ENCODE assay signal across 31 mouse cellular contexts in the genomic region with DNA sequence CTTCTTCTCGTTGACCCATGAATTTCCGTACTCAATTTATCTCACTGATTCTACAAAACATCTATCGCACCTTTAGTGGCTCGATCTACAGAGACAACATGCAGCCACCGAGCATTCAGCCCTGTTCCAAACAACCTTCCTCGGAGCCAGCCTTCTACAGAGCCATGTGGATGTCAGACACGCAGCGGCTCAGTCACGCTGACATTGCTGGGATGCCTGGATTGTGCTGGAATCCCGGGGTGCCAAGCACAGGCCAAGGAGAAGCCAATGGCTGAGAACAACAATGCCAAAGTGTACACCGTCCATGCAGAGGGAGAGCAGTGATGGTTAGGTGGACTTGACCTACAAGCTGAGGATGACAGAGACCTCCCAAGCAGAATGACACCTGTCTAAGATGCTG. TPM values are rescaled to one million over a fixed set of nuclear protein-coding genes. Genes with fewer than 3 reads are reported as not detected.
DNase-seq lines count a peak whose midpoint lies in the region; ATAC-seq and TF ChIP-seq lines count a peak whose summit lies in the region.
"Had no signal": no experiment of that assay in that cellular context is flagged by ENCODE, and none has a peak within 500 bp of the region (broad histone marks: within the 10 kb centered on the region; RNA-seq: fewer than 3 reads in every experiment).

No protein-coding gene starts in this region.

- H3K9me3 ChIP-seq in heart, embryonic 14.5 days (ENCODE audit: control insufficient read depth, low read length), result no peaks in the 10 kb centered on the region
- H3K9me3 ChIP-seq in heart, postnatal 0 days (replicated peaks; ENCODE audit: control insufficient read depth, low read length), result no peaks in the 10 kb centered on the region
- H3K9me3 ChIP-seq in hindbrain, embryonic 14.5 days (ENCODE audit: control insufficient read depth, low read length), result no peaks in the 10 kb centered on the region
- H3K9me3 ChIP-seq: embryonic facial prominence, embryonic 10.5 days; embryonic facial prominence, embryonic 13.5 days; forebrain, embryonic 12.5 days; forebrain, embryonic 15.5 days; G1E; hindbrain, embryonic 12.5 days had no signal

- ATAC-seq in heart, embryonic 14.5 days (ENCODE audit: insufficient number of reproducible peaks, insufficient read depth, low FRiP score, low read depth), result peak; percentile 85
- peak; percentile 90 for ATAC-seq in heart, postnatal 0 days (ENCODE audit: insufficient read depth, low read depth)
- ATAC-seq in hindbrain, embryonic 14.5 days (ENCODE audit: low FRiP score), result no peak
- ATAC-seq: forebrain, embryonic 15.5 days; hindbrain, embryonic 16.5 days; inflammation-experienced regulatory T-cells, adult 6 months; intestine, embryonic 16.5 days; Patski had no signal

- no peak for TF ChIP-seq CTCF in heart, postnatal 0 days (IDR thresholded peaks at IDR 0.05; ENCODE audit: low read depth)

- H3K27ac ChIP-seq in heart, embryonic 14.5 days (replicated peaks in 1 of 2; ENCODE audit: control insufficient read depth in 1 of 2, insufficient read depth in 1 of 2, low read depth in 2 of 2, low read length in 2 of 2), result no peak overlapping the region
- no peak overlapping the region for H3K27ac ChIP-seq in heart, postnatal 0 days (ENCODE audit: low read depth)
- H3K27ac ChIP-seq in hindbrain, embryonic 14.5 days, result no peak overlapping the region
- H3K27ac ChIP-seq: embryonic facial prominence, embryonic 10.5 days; embryonic facial prominence, embryonic 13.5 days; forebrain, embryonic 12.5 days; forebrain, embryonic 15.5 days; hindbrain, embryonic 12.5 days had no signal

- 34% methylated on average over 11 of the region's 11 CpGs for WGBS in heart, embryonic 14.5 days
- WGBS in heart, postnatal 0 days, result 38% methylated on average over 11 of the region's 11 CpGs
- WGBS in hindbrain, embryonic 14.5 days, result 85% methylated on average over 11 of the region's 11 CpGs

- no peaks in the 10 kb centered on the region for H3K27me3 ChIP-seq in heart, embryonic 14.5 days (ENCODE audit: control insufficient read depth, insufficient read depth, low read length)
- no peaks in the 10 kb centered on the region for H3K27me3 ChIP-seq in heart, postnatal 0 days (ENCODE audit: control insufficient read depth, insufficient read depth, low read length)
- no peaks in the 10 kb centered on the region for H3K27me3 ChIP-seq in hindbrain, embryonic 14.5 days (ENCODE audit: control insufficient read depth, insufficient read depth, low read length)
- H3K27me3 ChIP-seq: CH12.LX; embryonic facial prominence, embryonic 13.5 days; forebrain, embryonic 15.5 days; hindbrain, embryonic 12.5 days; Patski had no signal

- no peak overlapping the region for H3K4me2 ChIP-seq in heart, embryonic 14.5 days (ENCODE audit: low read length)
- H3K4me2 ChIP-seq in heart, postnatal 0 days (ENCODE audit: low read depth, low read length), result no peak overlapping the region
- no peak overlapping the region for H3K4me2 ChIP-seq in hindbrain, embryonic 14.5 days (replicated peaks)
- H3K4me2 ChIP-seq: embryonic facial prominence, embryonic 13.5 days; forebrain, embryonic 12.5 days; forebrain, embryonic 15.5 days; hindbrain, embryonic 12.5 days had no signal

- no peak overlapping the region for H3K4me3 ChIP-seq in heart, embryonic 14.5 days (ENCODE audit: control insufficient read depth in 1 of 2, insufficient read depth in 1 of 2, low read depth in 1 of 2, low read length in 2 of 2)
- no peak overlapping the region for H3K4me3 ChIP-seq in heart, postnatal 0 days (ENCODE audit: low read depth, low read length)
- no peak overlapping the region for H3K4me3 ChIP-seq in hindbrain, embryonic 14.5 days (replicated peaks; ENCODE audit: low read length)
- H3K4me3 ChIP-seq: embryonic facial prominence, embryonic 10.5 days; embryonic facial prominence, embryonic 13.5 days; erythroblast, embryonic 14.5 days; forebrain, embryonic 12.5 days; forebrain, embryonic 15.5 days; hindbrain, embryonic 12.5 days had no signal

- peaks cover 7 to 10% of the 10 kb centered on the region in 2 experiments; a peak in 2 of 4 replicates for H3K4me1 ChIP-seq in heart, embryonic 14.5 days (ENCODE audit: control insufficient read depth in 2 of 2, insufficient read depth in 2 of 2, low read length in 2 of 2)
- peaks cover 6% of the 10 kb centered on the region; the same call in 1 of the 2 replicates for H3K4me1 ChIP-seq in heart, postnatal 0 days (ENCODE audit: control insufficient read depth, insufficient read depth)
- 0 out of 2 replicates have a peak, but pooled peaks cover 4% of the 10 kb centered on the region for H3K4me1 ChIP-seq in hindbrain, embryonic 14.5 days (replicated peaks; ENCODE audit: control insufficient read depth, insufficient read depth, low read length)
- H3K4me1 ChIP-seq: forebrain, embryonic 15.5 days had no signal

- TF ChIP-seq EP300 in heart, postnatal 0 days (IDR thresholded peaks at IDR 0.05; ENCODE audit: low read depth), result peak; percentile 87

- intact Hi-C loops in heart, postnatal 25 days (cut with DNase I), result no loop called here

- H3K36me3 ChIP-seq in heart, embryonic 14.5 days (ENCODE audit: control insufficient read depth, insufficient read depth, low read length), result no peaks in the 10 kb centered on the region
- no peaks in the 10 kb centered on the region for H3K36me3 ChIP-seq in heart, postnatal 0 days (replicated peaks; ENCODE audit: control insufficient read depth, insufficient read depth, low read length)
- H3K36me3 ChIP-seq in hindbrain, embryonic 14.5 days (replicated peaks; ENCODE audit: control insufficient read depth, insufficient read depth), result no peaks in the 10 kb centered on the region
- H3K36me3 ChIP-seq: embryonic facial prominence, embryonic 10.5 days; embryonic facial prominence, embryonic 13.5 days; forebrain, embryonic 12.5 days; forebrain, embryonic 15.5 days; G1E; hindbrain, embryonic 12.5 days had no signal

- DNase-seq in heart, adult 18-20 months, result peak; percentile 48
- no peak for DNase-seq in heart, postnatal 25 days (ENCODE audit: low spot score)
- peak; percentile 20 to 26 for DNase-seq in heart, adult 9 months (ENCODE audit: low spot score in 2 of 2)
- no peak for DNase-seq in heart, postnatal 0 days (ENCODE audit: low spot score)
- no peak for DNase-seq in layer of hippocampus, postnatal 10 days (ENCODE audit: low spot score in 2 of 2)
- no peak for DNase-seq in frontal cortex, postnatal 36 days (ENCODE audit: low spot score in 2 of 2)
- no peak for DNase-seq in hindbrain, embryonic 14.5 days (ENCODE audit: low spot score)
- DNase-seq: adrenal gland, postnatal 10 days; B cell, adult 2 months; cerebellum, adult 11-12 months; cerebellum, adult 8-10 months; cerebellum, postnatal 10 days; cerebellum, postnatal 36 days; embryo, embryonic 11 days; gastrocnemius, postnatal 10 days; gastrocnemius, postnatal 36 days; kidney, adult 18-20 months; kidney, adult 9 months had no signal

- H3K9ac ChIP-seq in heart, embryonic 14.5 days (ENCODE audit: low read length), result no peak overlapping the region
- no peak overlapping the region for H3K9ac ChIP-seq in heart, postnatal 0 days (replicated peaks; ENCODE audit: low read depth, low read length)
- no peak overlapping the region for H3K9ac ChIP-seq in hindbrain, embryonic 14.5 days
- H3K9ac ChIP-seq: embryonic facial prominence, embryonic 13.5 days; forebrain, embryonic 12.5 days; forebrain, embryonic 15.5 days; hindbrain, embryonic 12.5 days had no signal

RNA-seq across cellular contexts. Expression of a gene that starts 20.5 kb away (rescaled TPM):
- total RNA-seq in heart, adult 18-20 months (2021), result 100 to 1,000 TPM; 161 to 164 TPM
- 100 to 1,000 TPM; 155 to 157 TPM for total RNA-seq in heart, postnatal 25 days (2021)
- 532 and 571 TPM in 2 replicates for polyA plus RNA-seq in heart, embryonic 14.5 days (2014; fragmentation: Nextera tagmentation; extraction: Ambion mirVana)
- 31.1 and 34.5 TPM in 2 replicates for total RNA-seq in heart, postnatal 0 days (2014; rRNA removed; ENCODE audit: low replicate concordance)
- 383 and 392 TPM in 2 replicates for polyA plus RNA-seq in heart, postnatal 0 days (2015; fragmentation: Nextera tagmentation; extraction: Ambion mirVana)
- total RNA-seq in layer of hippocampus, postnatal 10 days (2021), result 100 to 1,000 TPM; 190 to 200 TPM
- polyA plus RNA-seq in hindbrain, embryonic 14.5 days (2014; fragmentation: Nextera tagmentation; extraction: Ambion mirVana), result 163 and 239 TPM in 2 replicates

Comparison
In these comparisons a context has a peak if more than half of its experiments do, and no peak if none do; other contexts are left out.
1. DNase-seq: peak in heart, adult 18-20 months (2 of 2) and heart, adult 9 months (2 of 2); none in heart, postnatal 25 days (single experiment), heart, postnatal 0 days (single experiment), layer of hippocampus, postnatal 10 days (0 of 2), frontal cortex, postnatal 36 days (0 of 2) and hindbrain, embryonic 14.5 days (single experiment).